Mouse (Mus musculus) forebrain, embryonic 14.5 days (tissue): ENCODE data around the gene Ndufb2. TPM values are rescaled to one million over a fixed set of nuclear protein-coding genes. Genes with fewer than 3 reads are reported as not detected.
A peak's percentile ranks its signal among the peaks of the same experiment; 100 is the strongest.

Experiments
- ATAC-seq: fragments of 200-750 bp; cut with Nextera tagmentation; 2 replicates; pipeline ENCODE4 v1.8.0; 2017; ENCODE audit warnings: mild to moderate bottlenecking, moderate library complexity
- DNase-seq: peaks from one replicate; pipeline ENCODE4 v3.0.0-alpha.2; 2015; ENCODE audit warnings: low spot score
- H3K27ac ChIP-seq: fragments of 300-500 bp; sonication (generic); 2 replicates; pipeline ENCODE4 v1.5.1; 2014; ENCODE audit warnings: low read depth, mild to moderate bottlenecking, control low read depth, low read length, moderate library complexity
- H3K27me3 ChIP-seq: fragments of 300-500 bp; sonication (generic); replicated peaks from 2 replicates; pipeline ENCODE4 v1.6.1; 2014; ENCODE audit warnings: low read length, control low read depth, mixed read lengths; ENCODE audit not compliant: control insufficient read depth, insufficient read depth
- H3K36me3 ChIP-seq: fragments of 300-500 bp; sonication (generic); 2 replicates; pipeline ENCODE4 v1.6.1; 2014; ENCODE audit warnings: low read length, control low read depth; ENCODE audit not compliant: control insufficient read depth, insufficient read depth
- H3K4me1 ChIP-seq: fragments of 300-500 bp; sonication (generic); 2 replicates; pipeline ENCODE4 v1.6.1; 2014; ENCODE audit warnings: antibody characterized with exemption, low read length, control low read depth; ENCODE audit not compliant: control insufficient read depth, insufficient read depth
- H3K4me2 ChIP-seq: fragments of 300-500 bp; sonication (generic); 2 replicates; pipeline ENCODE4 v1.6.1; 2014; ENCODE audit warnings: mild to moderate bottlenecking, control low read depth, low read length
- H3K4me3 ChIP-seq: fragments of 300-500 bp; sonication (generic); 2 replicates; pipeline ENCODE4 v1.5.1; 2014; ENCODE audit warnings: low read depth, low read length, control low read depth
- H3K9ac ChIP-seq: fragments of 300-500 bp; sonication (generic); 2 replicates; pipeline ENCODE4 v1.6.1; 2014; ENCODE audit warnings: mild to moderate bottlenecking, low read length, control low read depth, moderate library complexity
- H3K9me3 ChIP-seq: fragments of 300-500 bp; sonication (generic); replicated peaks from 2 replicates; pipeline ENCODE4 v1.6.1; 2016; ENCODE audit warnings: low read length, control low read depth, mixed read lengths; ENCODE audit not compliant: control insufficient read depth
- WGBS: fragments of 180-500 bp; shearing (Covaris S2); extraction: QIAGEN DNeasy Blood & Tissue Kit; methylation state at CpG from one replicate; pipeline ENCODE4 v1.1.7; 2014; 5-methylcytosine and 5-hydroxymethylcytosine counted together
- polyA plus RNA-seq: library from polyadenylated mRNA; unstranded; fragments of >200 nt; fragmentation: Nextera tagmentation; extraction: Ambion mirVana; gene quantifications from 2 replicates; pipeline ENCODE4 v1.2.1, GENCODE M21; 2014

The Ndufb2 gene
- polyA plus RNA-seq = 354 and 423 TPM in 2 replicates

DNA sequence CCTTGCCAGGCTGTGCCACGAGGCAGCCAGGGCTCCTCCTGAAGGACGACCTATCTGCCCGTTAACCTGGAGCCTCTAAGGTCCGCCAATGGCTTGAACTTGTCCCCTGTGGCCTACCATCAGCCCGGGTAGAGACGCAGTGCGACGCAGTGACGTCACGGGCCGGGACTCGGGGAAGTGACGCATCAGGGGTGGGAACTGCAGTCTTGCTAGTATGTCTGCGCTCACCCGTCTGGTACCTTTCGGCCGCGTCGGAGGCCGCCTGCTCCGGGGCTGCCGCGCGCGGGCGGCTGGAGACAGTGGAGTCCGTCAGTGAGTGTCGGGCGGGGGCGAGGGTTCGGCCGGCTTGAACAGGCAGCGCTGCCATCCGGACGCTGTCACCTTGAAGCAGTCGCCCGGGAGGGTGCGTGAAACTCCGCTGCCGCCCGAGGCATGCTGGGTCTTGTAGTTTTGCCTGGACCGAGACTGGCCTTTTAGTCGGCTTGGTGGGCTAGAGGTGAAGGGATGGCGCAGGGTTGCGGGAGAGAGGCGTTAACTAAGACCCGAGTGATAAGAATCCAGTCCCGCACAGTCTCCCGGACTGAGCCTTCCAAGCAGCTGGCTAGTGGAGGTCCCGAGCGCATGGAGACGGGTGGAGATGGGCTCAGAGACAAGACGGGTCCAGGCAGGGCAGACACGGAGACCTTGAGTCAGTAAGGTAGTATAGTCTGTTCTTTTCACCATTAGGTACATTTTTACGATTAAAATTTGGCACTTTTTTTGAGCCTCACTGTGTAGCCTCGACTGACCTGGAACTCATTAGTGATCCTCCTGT is at the start of gene Ndufb2:
TSS of gene Ndufb2 (plus strand) at position 174 of the 814 bp plus-strand sequence.
- WGBS = under 1% methylated on average over 56 of the region's 56 CpGs
- H3K27ac ChIP-seq = peak within 1 kb of the TSS; percentile 85
- ATAC-seq = peak; percentile 99
- peak within 1 kb of the TSS; percentile 86 for H3K9ac ChIP-seq
- DNase-seq = peak; percentile 98
- peak within 1 kb of the TSS; percentile 72 for H3K4me2 ChIP-seq
- H3K4me1 ChIP-seq = peaks cover 8% of the 10 kb centered on the region
- no peaks in the 10 kb centered on the region for H3K9me3 ChIP-seq
- H3K27me3 ChIP-seq = no peaks in the 10 kb centered on the region
- H3K36me3 ChIP-seq = peaks cover 12% of the 10 kb centered on the region
- peak within 1 kb of the TSS; percentile 50 for H3K4me3 ChIP-seq

DNA sequence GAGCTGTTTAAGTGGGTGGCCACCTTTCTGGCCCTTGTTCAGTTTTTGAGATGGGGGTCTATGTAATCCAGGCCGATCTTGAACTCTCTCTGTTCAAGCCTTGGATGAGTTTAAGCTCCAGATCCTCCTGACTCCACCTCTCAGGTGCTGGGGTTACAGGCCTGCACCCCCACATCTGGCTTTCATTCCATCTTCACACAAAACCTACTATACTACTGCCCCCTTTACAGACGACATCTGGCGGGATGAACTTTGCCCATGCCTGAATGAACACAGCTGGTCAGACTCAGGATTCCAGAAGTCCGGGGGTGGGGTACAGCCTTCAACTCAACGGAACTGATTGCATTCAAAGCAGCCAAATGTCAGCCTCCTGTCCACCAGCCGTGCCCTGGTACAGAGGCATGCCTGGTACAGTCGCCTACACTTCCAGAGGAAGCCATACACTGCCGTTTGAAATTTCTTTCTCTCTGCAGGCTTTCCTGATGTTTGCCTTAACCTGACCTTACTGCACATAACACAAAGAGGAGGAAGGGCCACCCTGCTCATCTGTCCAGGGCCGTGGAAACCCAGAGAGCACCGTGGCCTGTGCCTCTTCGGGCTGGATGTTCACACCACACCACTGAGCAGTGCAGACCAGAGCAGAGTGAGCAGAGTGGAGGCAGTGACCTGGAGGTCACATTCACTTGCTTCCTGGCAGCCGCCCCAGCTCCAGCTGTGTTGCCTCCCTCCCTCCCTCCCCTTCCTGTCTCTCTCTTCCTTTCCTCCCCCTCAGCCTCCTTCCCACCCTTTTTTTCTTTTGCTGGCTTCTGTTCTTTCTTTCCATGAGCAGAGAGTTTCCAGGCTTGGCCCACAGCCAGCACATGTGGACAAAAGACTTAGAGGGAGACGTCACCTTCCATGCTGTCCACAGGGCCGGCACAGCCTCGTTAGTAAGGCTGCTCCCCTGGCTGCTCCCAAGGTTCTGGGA is 49.5 kb upstream of the Ndufb2 start:
- Histone ChIP-seq H3K4me1 (peaks cover 38% of the 10 kb centered on the region), H3K27me3 (no peaks in the 10 kb centered on the region), H3K9ac (peak overlapping the region; percentile 37; the same call in 1 of the 2 replicates), H3K27ac (peak overlapping the region; percentile 76), H3K9me3 (no peaks in the 10 kb centered on the region), H3K4me3 (no peak overlapping the region), H3K36me3 (no peaks in the 10 kb centered on the region), H3K4me2 (peak overlapping the region; percentile 25; the same call in 1 of the 2 replicates)
- WGBS = 19% methylated on average over 15 of the region's 15 CpGs
- peak; percentile 88 for DNase-seq
- peak; percentile 81 for ATAC-seq

DNA sequence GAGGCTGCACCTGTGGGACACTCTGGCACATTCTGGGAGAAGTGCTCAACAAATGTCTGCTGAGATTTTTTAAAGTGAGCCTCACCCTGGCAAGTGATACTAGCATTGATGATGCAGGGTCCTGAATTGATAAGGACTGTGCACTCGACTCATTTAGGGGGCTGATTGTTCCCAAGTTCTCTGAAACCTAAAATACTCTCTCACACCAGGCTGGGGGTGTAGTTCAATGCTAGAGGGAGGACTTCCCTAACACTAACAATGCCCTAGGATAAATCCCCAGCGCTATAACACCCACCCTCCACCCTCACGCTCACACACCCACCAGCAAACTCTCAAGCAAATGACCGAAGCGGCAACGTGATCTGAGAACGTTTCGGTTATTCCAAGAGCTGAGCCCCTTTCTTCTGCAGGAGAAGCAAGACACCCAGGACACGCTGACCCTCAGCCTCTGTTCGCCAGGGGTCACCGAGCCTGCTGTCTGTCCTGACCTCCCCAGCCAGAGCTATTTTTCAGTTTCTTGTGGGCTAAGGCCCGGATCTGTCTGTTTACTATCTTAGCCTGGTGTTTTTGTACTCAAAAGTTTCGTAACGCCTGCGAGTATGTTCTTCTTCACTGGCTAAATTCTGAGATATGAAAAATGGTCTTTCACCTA is 48.5 kb upstream of the Ndufb2 start:
- H3K27me3 ChIP-seq = no peaks in the 10 kb centered on the region
- WGBS = 35% methylated on average over 15 of the region's 15 CpGs
- H3K4me3 ChIP-seq = no peak overlapping the region
- H3K9ac ChIP-seq = peak overlapping the region; percentile 37; the same call in 1 of the 2 replicates
- no peak for ATAC-seq
- 0 out of 2 replicates have a peak overlapping the region, but pooled peaks have one; percentile 25 for H3K4me2 ChIP-seq
- no peak for DNase-seq
- no peaks in the 10 kb centered on the region for H3K9me3 ChIP-seq
- H3K27ac ChIP-seq = peak overlapping the region; percentile 76
- peaks cover 38% of the 10 kb centered on the region for H3K4me1 ChIP-seq
- no peaks in the 10 kb centered on the region for H3K36me3 ChIP-seq

DNA sequence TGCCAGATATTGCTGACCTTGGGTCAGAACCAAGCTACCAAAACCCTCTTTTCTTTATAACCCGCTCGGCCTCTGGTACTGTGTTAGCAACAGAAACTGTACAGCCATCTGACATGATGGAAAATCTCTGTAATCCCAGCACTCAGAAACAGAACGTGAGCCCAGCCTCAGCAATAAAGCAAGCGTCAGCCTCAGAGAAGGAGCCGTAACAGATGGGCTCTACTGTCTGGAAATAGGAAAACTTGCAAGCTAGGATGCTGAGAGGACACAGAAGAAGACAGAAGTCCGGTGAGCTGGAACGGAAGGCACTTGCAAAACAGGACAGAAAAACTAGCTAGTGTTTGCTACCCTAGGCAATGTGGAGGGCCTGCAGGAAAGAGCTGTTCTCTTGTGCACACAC is 46.9 kb upstream of the Ndufb2 start:
- Histone ChIP-seq H3K9me3 (no peaks in the 10 kb centered on the region), H3K27me3 (no peaks in the 10 kb centered on the region), H3K4me2 (no peak overlapping the region), H3K27ac (no peak overlapping the region), H3K36me3 (no peaks in the 10 kb centered on the region), H3K4me1 (peaks cover 27% of the 10 kb centered on the region), H3K9ac (no peak overlapping the region), H3K4me3 (no peak overlapping the region)
- WGBS = 89% methylated on average over 7 of the region's 7 CpGs
- DNase-seq (no peak), ATAC-seq (no peak)

DNA sequence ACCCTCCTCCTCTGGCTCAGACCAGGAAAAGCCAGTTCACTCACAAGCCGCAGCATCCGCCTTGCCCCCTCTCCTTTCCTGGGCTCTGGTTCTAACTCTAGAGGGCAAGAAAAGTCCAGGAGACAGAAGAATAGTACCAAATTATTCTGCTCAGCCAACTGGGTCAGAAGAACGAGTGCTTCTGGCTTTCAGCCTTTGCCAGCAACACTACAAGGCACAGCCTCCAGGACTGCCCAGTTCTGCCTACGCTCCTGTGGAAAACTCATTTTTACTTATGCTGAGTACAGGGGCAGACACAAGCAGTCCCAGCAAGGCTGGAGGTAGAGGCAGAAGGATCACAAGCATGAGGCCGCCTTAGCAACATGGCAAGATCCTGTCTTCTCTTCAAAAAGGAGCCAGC is 44.3 kb upstream of the Ndufb2 start:
- H3K9me3 ChIP-seq = no peaks in the 10 kb centered on the region
- H3K27me3 ChIP-seq = no peaks in the 10 kb centered on the region
- peaks cover 15% of the 10 kb centered on the region for H3K4me1 ChIP-seq
- ATAC-seq = no peak
- no peak for DNase-seq
- no peak overlapping the region for H3K9ac ChIP-seq
- WGBS = 83% methylated on average over 5 of the region's 5 CpGs
- no peak overlapping the region for H3K27ac ChIP-seq
- H3K4me3 ChIP-seq = no peak overlapping the region
- H3K4me2 ChIP-seq = no peak overlapping the region
- no peaks in the 10 kb centered on the region for H3K36me3 ChIP-seq

GRCm38 (mm10) chr6:39551981-39552636 is 40.3 kb upstream of the Ndufb2 start:
- H3K27ac ChIP-seq = no peak overlapping the region
- WGBS = 75% methylated on average over 8 of the region's 8 CpGs
- no peak overlapping the region for H3K4me2 ChIP-seq
- no peak for DNase-seq
- no peaks in the 10 kb centered on the region for H3K27me3 ChIP-seq
- no peaks in the 10 kb centered on the region for H3K9me3 ChIP-seq
- peaks cover 22% of the 10 kb centered on the region for H3K4me1 ChIP-seq
- no peaks in the 10 kb centered on the region for H3K36me3 ChIP-seq
- no peak overlapping the region for H3K9ac ChIP-seq
- no peak overlapping the region for H3K4me3 ChIP-seq
- no peak for ATAC-seq

- H3K36me3 ChIP-seq = no peaks in the 10 kb centered on the region
- no peaks in the 10 kb centered on the region for H3K9me3 ChIP-seq
- ATAC-seq (no peak), DNase-seq (no peak)
- H3K4me2 ChIP-seq = peak overlapping the region; percentile 52
- H3K4me3 ChIP-seq = no peak overlapping the region
- whole genome bisulfite sequencing = 52% methylated on average over 12 of the region's 12 CpGs
- peak overlapping the region; percentile 17 for H3K9ac ChIP-seq
- no peaks in the 10 kb centered on the region for H3K27me3 ChIP-seq
- H3K27ac ChIP-seq = no peak overlapping the region
- peaks cover 32% of the 10 kb centered on the region for H3K4me1 ChIP-seq
These were observed 37.3 kb upstream of the Ndufb2 start for GRCm38 (mm10) chr6:39554888-39555647.

- no peak for DNase-seq
- Histone ChIP-seq H3K4me2 (peak overlapping the region; percentile 52), H3K4me3 (no peak overlapping the region), H3K9ac (peak overlapping the region; percentile 17; the same call in 1 of the 2 replicates), H3K36me3 (no peaks in the 10 kb centered on the region), H3K9me3 (no peaks in the 10 kb centered on the region), H3K27me3 (no peaks in the 10 kb centered on the region), H3K27ac (no peak overlapping the region), H3K4me1 (peaks cover 32% of the 10 kb centered on the region)
- 70% methylated on average over 2 of the region's 2 CpGs for WGBS
- no peak for ATAC-seq
These were observed 36.8 kb upstream of the Ndufb2 start for GRCm38 (mm10) chr6:39555648-39555945.
